Mouse (Mus musculus): Measurements from ENCODE around the gene Ppm1h. TPM values are rescaled to one million over a fixed set of nuclear protein-coding genes. Genes with fewer than 3 reads are reported as not detected.
"Not testable (repeated sequence)": the region's sequence is repeated elsewhere in the genome, so short reads cannot be mapped to it uniquely, and the experiment has no call there.

The Ppm1h gene
- polyA plus RNA-seq, 1 experiment from 2014 or later = 24.7 TPM

- H3K4me1 ChIP-seq (ENCODE audit: insufficient read depth, low read length); H3K9ac ChIP-seq (replicated peaks; ENCODE audit: low read length); H3K4me2 ChIP-seq (replicated peaks; ENCODE audit: low read depth, low read length); H3K27ac ChIP-seq (ENCODE audit: low read length); H3K36me3 ChIP-seq (ENCODE audit: insufficient read depth, low read length); H3K4me3 ChIP-seq (ENCODE audit: low read length); ATAC-seq (ENCODE audit: low FRiP score, low TSS enrichment); H3K27me3 ChIP-seq (ENCODE audit: insufficient read depth, low read length); H3K9me3 ChIP-seq (ENCODE audit: low read length): not testable (repeated sequence)
- no CpG with 5 or more reads among the region's 4 CpGs for WGBS
These were observed 258.8 kb downstream of the Ppm1h start for GRCm38 (mm10) chr10:122937380-122937779.

DNA sequence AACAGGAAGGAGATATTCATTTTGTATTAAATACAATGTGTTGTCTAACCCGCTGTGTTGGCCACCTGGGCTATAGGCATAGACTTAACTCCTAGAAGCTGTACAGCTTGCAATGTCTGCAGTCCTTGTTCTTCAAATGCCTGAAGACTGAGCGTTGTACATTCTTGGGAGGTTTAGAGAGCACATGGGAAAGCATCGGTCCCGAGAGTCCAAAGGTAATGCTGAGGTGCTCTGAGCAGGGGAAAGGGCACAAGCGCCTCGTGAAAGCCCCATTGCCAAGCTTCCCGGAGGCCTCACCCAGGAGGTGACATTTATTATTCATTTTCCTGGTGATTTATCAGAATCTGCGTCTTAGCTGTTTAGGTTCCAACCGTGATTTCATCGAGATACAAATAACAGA lies 261.0 kb downstream of the Ppm1h start:
- Histone ChIP-seq H3K9ac (replicated peaks; ENCODE audit: low read length) (no peak overlapping the region), H3K4me1 (ENCODE audit: insufficient read depth, low read length) (no peaks in the 10 kb centered on the region), H3K27me3 (ENCODE audit: insufficient read depth, low read length) (no peaks in the 10 kb centered on the region), H3K27ac (ENCODE audit: low read length) (no peak overlapping the region), H3K9me3 (ENCODE audit: low read length) (no peaks in the 10 kb centered on the region), H3K4me3 (ENCODE audit: low read length) (no peak overlapping the region), H3K36me3 (ENCODE audit: insufficient read depth, low read length) (no peaks in the 10 kb centered on the region), H3K4me2 (replicated peaks; ENCODE audit: low read depth, low read length) (no peak overlapping the region)
- no peak for ATAC-seq (ENCODE audit: low FRiP score, low TSS enrichment)
- 72% methylated on average over 10 of the region's 10 CpGs for WGBS

DNA sequence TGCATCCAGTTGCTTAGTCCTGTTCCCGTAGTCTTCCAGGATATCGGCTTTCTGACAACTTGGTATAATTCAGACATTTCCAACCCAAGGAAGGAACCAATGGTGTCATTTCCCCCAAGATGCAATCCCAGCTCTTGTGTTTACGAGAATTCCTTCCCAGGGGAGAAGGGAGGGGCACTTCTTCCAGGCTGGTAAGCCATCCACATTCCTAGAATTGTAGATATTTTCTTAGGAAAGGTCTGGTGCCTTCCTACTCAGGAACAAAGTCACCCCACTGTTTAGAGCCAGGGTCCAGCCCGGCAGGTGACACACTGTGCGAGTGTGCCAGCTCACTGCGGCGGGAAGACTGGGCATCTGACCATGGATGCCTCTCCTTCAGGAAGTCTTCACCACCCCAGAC lies 264.2 kb downstream of the Ppm1h start:
- H3K4me2 ChIP-seq (replicated peaks; ENCODE audit: low read depth, low read length) = no peak overlapping the region
- H3K9me3 ChIP-seq (ENCODE audit: low read length) = no peaks in the 10 kb centered on the region
- H3K27me3 ChIP-seq (ENCODE audit: insufficient read depth, low read length) = no peaks in the 10 kb centered on the region
- H3K9ac ChIP-seq (replicated peaks; ENCODE audit: low read length) = no peak overlapping the region
- H3K4me3 ChIP-seq (ENCODE audit: low read length) = no peak overlapping the region
- no peak overlapping the region for H3K27ac ChIP-seq (ENCODE audit: low read length)
- no peaks in the 10 kb centered on the region for H3K4me1 ChIP-seq (ENCODE audit: insufficient read depth, low read length)
- ATAC-seq (ENCODE audit: low FRiP score, low TSS enrichment) = no peak
- no peaks in the 10 kb centered on the region for H3K36me3 ChIP-seq (ENCODE audit: insufficient read depth, low read length)
- WGBS = 72% methylated on average over 7 of the region's 7 CpGs

- Histone ChIP-seq H3K27me3 (ENCODE audit: insufficient read depth, low read length) (no peaks in the 10 kb centered on the region), H3K9ac (replicated peaks; ENCODE audit: low read length) (no peak overlapping the region), H3K36me3 (ENCODE audit: insufficient read depth, low read length) (no peaks in the 10 kb centered on the region), H3K4me3 (ENCODE audit: low read length) (no peak overlapping the region), H3K4me1 (ENCODE audit: insufficient read depth, low read length) (no peaks in the 10 kb centered on the region), H3K9me3 (ENCODE audit: low read length) (no peaks in the 10 kb centered on the region), H3K4me2 (replicated peaks; ENCODE audit: low read depth, low read length) (no peak overlapping the region), H3K27ac (ENCODE audit: low read length) (no peak overlapping the region)
- WGBS = 34% methylated on average over 6 of the region's 6 CpGs
- no peak for ATAC-seq (ENCODE audit: low FRiP score, low TSS enrichment)
These were observed 265.3 kb downstream of the Ppm1h start for GRCm38 (mm10) chr10:122943824-122944223.

DNA sequence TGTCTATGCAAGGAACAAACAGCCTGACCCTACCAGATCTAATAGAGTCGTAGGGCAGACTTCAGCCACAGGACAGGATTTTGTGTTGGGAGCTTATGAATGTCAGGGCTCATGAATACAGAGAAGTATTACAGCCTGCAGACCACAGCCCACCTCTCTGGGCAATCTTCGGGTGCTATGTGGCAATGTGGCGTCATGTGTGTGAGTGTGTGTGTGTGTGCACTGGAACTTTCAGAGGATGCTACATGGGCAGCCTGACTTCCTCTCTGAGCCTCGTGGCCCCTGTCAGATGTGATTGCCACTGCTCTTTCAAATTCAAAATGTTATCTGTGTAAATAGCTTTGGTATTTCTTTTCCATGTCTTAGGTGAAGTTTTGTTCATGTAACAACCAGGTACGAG lies 266.3 kb downstream of the Ppm1h start:
- Histone ChIP-seq H3K27ac (ENCODE audit: low read length) (no peak overlapping the region), H3K9ac (replicated peaks; ENCODE audit: low read length) (no peak overlapping the region), H3K4me3 (ENCODE audit: low read length) (no peak overlapping the region), H3K4me1 (ENCODE audit: insufficient read depth, low read length) (no peaks in the 10 kb centered on the region), H3K36me3 (ENCODE audit: insufficient read depth, low read length) (no peaks in the 10 kb centered on the region), H3K9me3 (ENCODE audit: low read length) (no peaks in the 10 kb centered on the region), H3K4me2 (replicated peaks; ENCODE audit: low read depth, low read length) (no peak overlapping the region), H3K27me3 (ENCODE audit: insufficient read depth, low read length) (no peaks in the 10 kb centered on the region)
- 74% methylated on average over 5 of the region's 5 CpGs for WGBS
- no peak for ATAC-seq (ENCODE audit: low FRiP score, low TSS enrichment)

DNA sequence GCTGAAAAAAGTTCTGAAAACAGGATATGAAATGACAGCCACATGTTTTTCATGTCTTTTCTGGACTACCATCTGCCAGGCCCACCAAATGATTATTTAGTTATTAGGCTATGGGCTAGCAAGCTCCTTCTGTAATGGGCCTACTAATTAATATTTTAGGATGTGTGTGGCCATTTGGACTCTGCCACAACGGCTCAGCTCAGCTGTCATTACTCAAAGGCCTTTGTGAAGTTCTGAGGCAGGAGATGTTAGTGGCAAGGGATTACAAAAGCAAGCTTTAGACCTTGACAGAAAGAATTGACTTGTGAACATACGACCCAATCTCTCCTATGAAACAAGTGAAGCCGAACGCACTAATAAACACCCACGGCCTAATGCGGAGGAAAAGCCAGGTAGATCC lies 272.4 kb downstream of the Ppm1h start:
- Histone ChIP-seq H3K36me3 (ENCODE audit: insufficient read depth, low read length) (no peaks in the 10 kb centered on the region), H3K4me3 (ENCODE audit: low read length) (no peak overlapping the region), H3K9ac (replicated peaks; ENCODE audit: low read length) (no peak overlapping the region), H3K4me2 (replicated peaks; ENCODE audit: low read depth, low read length) (no peak overlapping the region), H3K9me3 (ENCODE audit: low read length) (no peaks in the 10 kb centered on the region), H3K27me3 (ENCODE audit: insufficient read depth, low read length) (no peaks in the 10 kb centered on the region), H3K27ac (ENCODE audit: low read length) (no peak overlapping the region), H3K4me1 (ENCODE audit: insufficient read depth, low read length) (no peaks in the 10 kb centered on the region)
- WGBS = 72% methylated on average over 6 of the region's 6 CpGs
- ATAC-seq (ENCODE audit: low FRiP score, low TSS enrichment) = no peak

GRCm38 (mm10) chr10:122953576-122953975 lies 275.0 kb downstream of the Ppm1h start:
- Histone ChIP-seq H3K4me3 (ENCODE audit: low read length) (no peak overlapping the region), H3K27me3 (ENCODE audit: insufficient read depth, low read length) (no peaks in the 10 kb centered on the region), H3K9ac (replicated peaks; ENCODE audit: low read length) (no peak overlapping the region), H3K4me1 (ENCODE audit: insufficient read depth, low read length) (no peaks in the 10 kb centered on the region), H3K27ac (ENCODE audit: low read length) (no peak overlapping the region), H3K4me2 (replicated peaks; ENCODE audit: low read depth, low read length) (no peak overlapping the region), H3K9me3 (ENCODE audit: low read length) (no peaks in the 10 kb centered on the region), H3K36me3 (ENCODE audit: insufficient read depth, low read length) (no peaks in the 10 kb centered on the region)
- ATAC-seq (ENCODE audit: low FRiP score, low TSS enrichment) = no peak
- 90% methylated on average over 9 of the region's 9 CpGs for WGBS

DNA sequence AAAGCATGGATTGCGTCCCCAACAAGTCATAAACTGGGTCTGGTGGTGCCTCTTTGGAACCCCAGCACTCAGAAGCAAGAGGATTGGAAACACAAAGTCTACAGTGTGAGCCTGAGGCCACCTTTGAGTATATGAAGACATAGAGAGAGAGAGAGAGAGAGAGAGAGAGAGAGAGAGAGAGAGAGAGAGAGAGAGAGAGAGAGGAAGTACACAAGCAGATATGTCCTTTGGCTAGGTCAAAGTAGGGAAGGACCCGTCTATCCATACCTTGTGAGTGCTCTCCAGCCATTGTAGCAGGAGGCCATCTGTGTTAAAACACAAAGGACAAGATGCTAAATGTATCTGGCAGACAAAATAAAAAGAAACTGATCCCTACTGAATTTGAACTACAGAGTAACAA lies 279.4 kb downstream of the Ppm1h start:
- Histone ChIP-seq H3K4me2 (replicated peaks; ENCODE audit: low read depth, low read length) (no peak overlapping the region), H3K4me1 (ENCODE audit: insufficient read depth, low read length) (no peaks in the 10 kb centered on the region), H3K9ac (replicated peaks; ENCODE audit: low read length) (no peak overlapping the region), H3K9me3 (ENCODE audit: low read length) (0 out of 2 replicates have a peak, but pooled peaks cover 5% of the 10 kb centered on the region), H3K36me3 (ENCODE audit: insufficient read depth, low read length) (no peaks in the 10 kb centered on the region), H3K27me3 (ENCODE audit: insufficient read depth, low read length) (no peaks in the 10 kb centered on the region), H3K4me3 (ENCODE audit: low read length) (no peak overlapping the region), H3K27ac (ENCODE audit: low read length) (no peak overlapping the region)
- 68% methylated on average over 2 of the region's 2 CpGs for WGBS
- ATAC-seq (ENCODE audit: low FRiP score, low TSS enrichment) = no peak

DNA sequence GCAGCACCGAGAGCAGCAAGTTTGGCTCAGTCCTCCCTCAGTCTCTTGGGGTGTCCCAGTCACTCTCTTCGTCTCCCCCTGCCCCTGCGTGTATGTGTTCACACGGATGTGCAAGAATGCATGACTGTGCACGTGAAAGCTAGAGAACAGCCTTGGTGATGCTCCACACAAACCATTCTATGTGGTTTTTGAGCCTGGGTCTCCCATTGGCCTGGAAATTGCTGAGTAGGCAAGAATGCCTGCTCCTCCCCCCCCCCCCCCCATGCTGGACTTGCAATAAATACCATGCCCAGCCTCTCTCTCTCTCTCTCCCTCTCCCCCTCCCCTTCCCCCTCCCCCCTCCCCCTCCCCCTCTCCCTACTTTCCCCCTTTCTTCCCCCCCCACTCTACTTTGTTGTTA lies 280.1 kb downstream of the Ppm1h start:
- 0 out of 2 replicates have a peak, but pooled peaks cover 5% of the 10 kb centered on the region for H3K9me3 ChIP-seq (ENCODE audit: low read length)
- ATAC-seq (ENCODE audit: low FRiP score, low TSS enrichment) = no peak
- H3K9ac ChIP-seq (replicated peaks; ENCODE audit: low read length) = no peak overlapping the region
- no peaks in the 10 kb centered on the region for H3K36me3 ChIP-seq (ENCODE audit: insufficient read depth, low read length)
- no peak overlapping the region for H3K4me2 ChIP-seq (replicated peaks; ENCODE audit: low read depth, low read length)
- peaks cover 4% of the 10 kb centered on the region; the same call in 1 of the 2 replicates for H3K4me1 ChIP-seq (ENCODE audit: insufficient read depth, low read length)
- no peak overlapping the region for H3K27ac ChIP-seq (ENCODE audit: low read length)
- 80% methylated on average over 5 of the region's 5 CpGs for WGBS
- no peak overlapping the region for H3K4me3 ChIP-seq (ENCODE audit: low read length)
- no peaks in the 10 kb centered on the region for H3K27me3 ChIP-seq (ENCODE audit: insufficient read depth, low read length)

- no peaks in the 10 kb centered on the region for H3K36me3 ChIP-seq (ENCODE audit: insufficient read depth, low read length)
- H3K4me2 ChIP-seq (replicated peaks; ENCODE audit: low read depth, low read length) = no peak overlapping the region
- H3K4me3 ChIP-seq (ENCODE audit: low read length) = no peak overlapping the region
- H3K4me1 ChIP-seq (ENCODE audit: insufficient read depth, low read length) = peaks cover 15% of the 10 kb centered on the region
- no peak for ATAC-seq (ENCODE audit: low FRiP score, low TSS enrichment)
- H3K27me3 ChIP-seq (ENCODE audit: insufficient read depth, low read length) = no peaks in the 10 kb centered on the region
- 84% methylated on average over 16 of the region's 16 CpGs for WGBS
- H3K27ac ChIP-seq (ENCODE audit: low read length) = no peak overlapping the region
- no peak overlapping the region for H3K9ac ChIP-seq (replicated peaks; ENCODE audit: low read length)
- H3K9me3 ChIP-seq (ENCODE audit: low read length) = 0 out of 2 replicates have a peak, but pooled peaks cover 5% of the 10 kb centered on the region
These were observed 281.7 kb downstream of the Ppm1h start for GRCm38 (mm10) chr10:122960216-122960615.

Data from kidney, embryonic 16.5 days (tissue).